Mouse (Mus musculus): ENCODE data around the gene Rnf181. TPM values are rescaled to one million over a fixed set of nuclear protein-coding genes. Genes with fewer than 3 reads are reported as not detected.

Rnf181 gene
- 106 and 109 TPM in 2 replicates for polyA plus RNA-seq (2014; fragmentation: Nextera tagmentation; extraction: Ambion mirVana)

DNA sequence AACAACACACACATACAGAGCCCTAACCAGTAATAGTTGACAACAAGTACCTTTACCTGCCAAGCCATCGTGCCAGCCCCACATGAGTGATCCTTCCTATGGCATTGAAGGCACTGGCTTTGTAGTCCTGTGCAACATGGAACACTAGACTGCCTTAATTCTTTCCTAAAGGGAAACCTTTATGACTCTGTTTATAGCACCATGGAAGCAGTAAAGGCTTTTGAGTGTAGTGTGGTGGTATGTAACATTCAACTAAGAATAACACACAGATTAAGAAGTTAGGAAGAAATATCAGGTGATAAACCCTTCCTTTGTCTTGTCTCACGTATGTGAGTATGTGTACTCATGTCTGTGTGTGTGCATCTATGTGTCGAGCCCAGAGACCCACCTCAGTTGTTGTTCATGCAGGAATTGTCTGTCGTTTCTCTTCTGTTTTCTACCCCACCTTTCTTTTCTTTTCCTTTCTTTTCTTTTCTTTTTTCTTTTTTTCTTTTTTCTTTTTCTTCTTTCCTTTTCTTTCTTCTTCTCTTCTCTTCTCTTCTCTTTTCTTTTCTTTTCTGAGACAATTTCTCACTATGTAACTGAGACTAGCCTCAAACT is at the start of gene Rnf181:
Gene Rnf181, minus strand, starts transcription at position 113 of the 600 bp plus-strand sequence.
- Histone ChIP-seq H3K4me2 (replicated peaks; ENCODE audit: low read depth, low read length) (no peak within 1 kb of the TSS), H3K4me1 (ENCODE audit: control insufficient read depth, insufficient read depth, low read length) (peaks cover 9% of the 10 kb centered on the region; the same call in 1 of the 2 replicates), H3K36me3 (ENCODE audit: control insufficient read depth, insufficient read depth, low read length) (no peaks in the 10 kb centered on the region), H3K9me3 (ENCODE audit: control insufficient read depth, low read depth, low read length) (no peaks in the 10 kb centered on the region), H3K27ac (ENCODE audit: low read length) (no peak within 1 kb of the TSS), H3K9ac (replicated peaks; ENCODE audit: low read depth, low read length) (no peak within 1 kb of the TSS), H3K27me3 (ENCODE audit: control insufficient read depth, insufficient read depth, low read length) (no peaks in the 10 kb centered on the region), H3K4me3 (ENCODE audit: low read depth, low read length) (no peak within 1 kb of the TSS)
- WGBS: 77% methylated on average over 4 of the region's 4 CpGs
- ATAC-seq (ENCODE audit: insufficient number of reproducible peaks, insufficient read depth, low FRiP score, low read depth): no peak

DNA sequence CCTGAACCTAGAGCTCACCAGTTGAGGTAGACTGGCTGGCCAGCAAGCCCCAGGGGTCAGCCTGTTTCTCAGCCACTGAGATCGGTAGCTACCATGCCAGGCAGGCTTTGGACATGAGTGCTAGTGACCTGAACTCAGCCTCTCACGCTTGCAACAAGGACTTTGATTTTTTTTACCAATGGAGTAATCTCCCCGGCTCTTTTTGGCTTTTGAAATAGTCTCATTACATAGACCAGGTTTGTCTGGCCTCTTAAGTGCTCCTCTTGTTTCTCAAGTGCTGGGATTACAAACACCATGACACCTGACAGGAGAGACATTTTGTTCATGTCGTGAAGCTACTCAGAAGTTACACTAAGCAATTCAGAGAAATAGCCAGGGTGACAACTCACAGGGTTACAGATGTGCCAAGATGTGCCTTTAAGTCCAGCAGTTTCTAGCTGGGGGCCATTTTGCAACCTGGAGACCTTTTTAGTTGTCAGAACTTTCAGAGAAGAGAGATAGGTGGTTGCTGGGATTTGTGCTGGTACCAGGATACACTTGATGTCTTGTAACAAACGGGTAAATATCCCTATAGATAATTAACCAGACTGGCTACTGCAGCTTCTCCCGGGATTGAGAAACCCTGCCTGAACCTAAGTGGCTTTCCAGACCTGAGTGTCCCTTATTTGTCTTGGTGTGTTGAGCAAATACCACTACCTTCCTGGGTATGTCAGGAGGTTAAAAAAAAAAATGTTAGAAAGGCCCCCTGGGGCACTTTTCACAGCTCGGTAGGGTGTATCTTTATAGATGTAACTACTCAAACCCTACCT is 49.4 kb upstream of the Rnf181 start:
- ATAC-seq (ENCODE audit: insufficient number of reproducible peaks, insufficient read depth, low FRiP score, low read depth): no peak
- Histone ChIP-seq H3K27me3 (ENCODE audit: control insufficient read depth, insufficient read depth, low read length) (no peaks in the 10 kb centered on the region), H3K4me2 (replicated peaks; ENCODE audit: low read depth, low read length) (no peak overlapping the region), H3K36me3 (ENCODE audit: control insufficient read depth, insufficient read depth, low read length) (peaks cover 21% of the 10 kb centered on the region), H3K9me3 (ENCODE audit: control insufficient read depth, low read depth, low read length) (no peaks in the 10 kb centered on the region), H3K27ac (ENCODE audit: low read length) (no peak overlapping the region), H3K4me3 (ENCODE audit: low read depth, low read length) (no peak overlapping the region), H3K9ac (replicated peaks; ENCODE audit: low read depth, low read length) (no peak overlapping the region), H3K4me1 (ENCODE audit: control insufficient read depth, insufficient read depth, low read length) (peaks cover 6% of the 10 kb centered on the region; the same call in 1 of the 2 replicates)
- 67% methylated on average over 7 of the region's 7 CpGs for WGBS

DNA sequence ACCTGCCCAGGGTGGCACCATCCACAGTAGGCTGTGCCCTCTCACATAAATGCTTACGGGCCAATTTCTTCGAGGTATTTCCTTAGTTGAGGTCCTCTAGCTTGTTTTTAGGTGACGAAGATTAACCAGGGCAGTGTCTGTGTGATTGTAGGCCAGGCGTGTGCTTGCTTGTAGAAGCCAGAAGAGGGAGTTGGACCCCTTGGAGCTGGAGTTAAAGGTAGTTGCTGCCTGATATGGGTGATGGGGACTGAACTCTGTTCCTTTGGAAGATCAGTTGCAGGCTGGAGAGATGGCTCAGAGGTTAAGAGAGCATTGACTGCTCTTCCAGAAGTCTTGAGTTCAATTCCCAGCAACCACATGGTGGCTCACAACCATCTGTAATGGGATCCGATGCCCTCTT is 48.4 kb upstream of the Rnf181 start:
- Histone ChIP-seq H3K9ac (replicated peaks; ENCODE audit: low read depth, low read length) (peak overlapping the region; percentile 89; the same call in 1 of the 2 replicates), H3K4me3 (ENCODE audit: low read depth, low read length) (peak overlapping the region; percentile 87), H3K4me1 (ENCODE audit: control insufficient read depth, insufficient read depth, low read length) (peaks cover 6% of the 10 kb centered on the region; the same call in 1 of the 2 replicates), H3K4me2 (replicated peaks; ENCODE audit: low read depth, low read length) (peak overlapping the region; percentile 81), H3K27ac (ENCODE audit: low read length) (no peak overlapping the region), H3K27me3 (ENCODE audit: control insufficient read depth, insufficient read depth, low read length) (no peaks in the 10 kb centered on the region), H3K36me3 (ENCODE audit: control insufficient read depth, insufficient read depth, low read length) (peaks cover 15% of the 10 kb centered on the region), H3K9me3 (ENCODE audit: control insufficient read depth, low read depth, low read length) (no peaks in the 10 kb centered on the region)
- no peak for ATAC-seq (ENCODE audit: insufficient number of reproducible peaks, insufficient read depth, low FRiP score, low read depth)
- 79% methylated on average over 5 of the region's 5 CpGs for WGBS

DNA sequence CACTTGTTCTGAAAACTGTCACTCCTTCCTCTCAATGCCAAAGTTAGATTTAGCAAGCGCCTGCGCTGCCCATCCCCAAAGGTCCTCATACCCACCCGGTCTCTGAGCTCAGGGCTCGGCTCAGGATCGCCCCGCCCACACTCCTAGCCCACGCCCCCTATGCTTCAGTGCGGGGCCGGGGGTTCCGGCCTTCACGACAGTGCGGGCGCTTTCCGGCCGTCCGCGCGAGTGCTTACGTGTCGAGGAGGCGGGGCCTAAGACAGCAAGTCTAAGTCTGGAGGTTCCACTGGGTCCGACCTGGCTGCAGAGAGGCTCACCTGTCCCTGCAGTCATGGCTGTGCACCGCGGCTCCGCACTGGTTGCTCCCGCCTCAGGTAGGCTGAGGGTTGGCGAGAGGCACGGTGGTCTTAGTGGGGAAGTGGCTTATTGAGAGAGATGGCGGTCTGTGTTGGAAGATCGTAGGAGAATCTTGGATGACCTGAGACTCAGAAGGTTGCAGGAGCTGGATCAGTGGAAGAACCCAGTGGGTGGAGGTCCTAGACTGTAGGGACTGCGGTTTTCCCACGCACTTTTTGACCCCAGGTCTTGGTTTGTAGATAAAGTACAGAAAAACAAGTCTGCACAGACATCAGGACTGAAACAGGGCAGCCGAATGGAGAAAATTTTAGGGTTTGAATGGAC is 47.5 kb upstream of the Rnf181 start, which contains the start of gene Ggcx:
Gene Ggcx, plus strand, starts transcription at position 233 of the 681 bp plus-strand sequence.
- H3K4me1 ChIP-seq (ENCODE audit: control insufficient read depth, insufficient read depth, low read length): peaks cover 6% of the 10 kb centered on the region; the same call in 1 of the 2 replicates
- peak within 1 kb of the TSS; percentile 87 for H3K4me3 ChIP-seq (ENCODE audit: low read depth, low read length)
- H3K27ac ChIP-seq (ENCODE audit: low read length): peak within 1 kb of the TSS; percentile 61; the same call in 1 of the 2 replicates
- H3K4me2 ChIP-seq (replicated peaks; ENCODE audit: low read depth, low read length): peak within 1 kb of the TSS; percentile 81
- H3K27me3 ChIP-seq (ENCODE audit: control insufficient read depth, insufficient read depth, low read length): no peaks in the 10 kb centered on the region
- peaks cover 15% of the 10 kb centered on the region for H3K36me3 ChIP-seq (ENCODE audit: control insufficient read depth, insufficient read depth, low read length)
- H3K9ac ChIP-seq (replicated peaks; ENCODE audit: low read depth, low read length): peak within 1 kb of the TSS; percentile 89
- WGBS: 1% methylated on average over 33 of the region's 33 CpGs
- peak; percentile 95 for ATAC-seq (ENCODE audit: insufficient number of reproducible peaks, insufficient read depth, low FRiP score, low read depth)
- no peaks in the 10 kb centered on the region for H3K9me3 ChIP-seq (ENCODE audit: control insufficient read depth, low read depth, low read length)

DNA sequence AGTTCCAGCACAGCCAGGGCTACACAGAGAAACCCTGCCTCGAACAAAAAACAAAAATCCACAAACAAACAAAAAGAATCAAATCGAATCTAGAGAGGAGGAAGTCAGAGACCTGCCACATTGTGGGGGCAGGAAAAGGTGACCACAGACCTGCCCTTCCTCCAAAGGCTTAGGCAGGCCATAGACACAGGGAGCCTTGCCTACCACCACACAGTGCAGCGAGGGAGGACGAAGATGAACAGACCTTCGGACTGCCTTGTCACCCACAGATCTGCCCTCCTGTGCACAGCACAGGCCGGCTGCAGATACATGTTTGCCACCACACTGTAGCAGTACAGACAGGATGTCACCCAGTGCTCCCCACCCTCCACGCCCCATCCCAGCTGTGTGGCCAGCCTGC is 43.8 kb upstream of the Rnf181 start:
- H3K36me3 ChIP-seq (ENCODE audit: control insufficient read depth, insufficient read depth, low read length): no peaks in the 10 kb centered on the region
- no peaks in the 10 kb centered on the region for H3K27me3 ChIP-seq (ENCODE audit: control insufficient read depth, insufficient read depth, low read length)
- no peak overlapping the region for H3K9ac ChIP-seq (replicated peaks; ENCODE audit: low read depth, low read length)
- H3K4me2 ChIP-seq (replicated peaks; ENCODE audit: low read depth, low read length): no peak overlapping the region
- no peak for ATAC-seq (ENCODE audit: insufficient number of reproducible peaks, insufficient read depth, low FRiP score, low read depth)
- H3K4me3 ChIP-seq (ENCODE audit: low read depth, low read length): no peak overlapping the region
- H3K4me1 ChIP-seq (ENCODE audit: control insufficient read depth, insufficient read depth, low read length): peaks cover 6% of the 10 kb centered on the region; the same call in 1 of the 2 replicates
- no peaks in the 10 kb centered on the region for H3K9me3 ChIP-seq (ENCODE audit: control insufficient read depth, low read depth, low read length)
- WGBS: 81% methylated on average over 7 of the region's 7 CpGs
- no peak overlapping the region for H3K27ac ChIP-seq (ENCODE audit: low read length)

DNA sequence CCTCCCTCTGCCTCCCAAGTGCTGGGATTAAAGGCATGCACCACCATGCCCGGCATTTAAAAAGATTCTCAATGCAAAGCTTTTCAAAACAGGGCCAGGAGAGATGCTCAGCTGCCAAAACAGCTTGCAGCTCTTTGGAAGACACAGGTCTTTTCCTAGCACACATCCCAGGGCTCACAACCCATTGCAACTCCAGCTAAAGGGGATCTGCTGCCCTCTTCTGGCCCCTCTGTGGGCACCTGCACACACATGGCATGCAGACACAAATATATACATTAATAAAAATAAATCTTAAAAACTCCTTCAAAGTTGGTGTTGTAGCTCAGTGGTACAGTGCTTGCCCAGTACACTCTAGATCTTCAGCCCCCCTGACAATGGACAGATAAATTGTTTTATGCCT is 43.2 kb upstream of the Rnf181 start:
- no peak overlapping the region for H3K9ac ChIP-seq (replicated peaks; ENCODE audit: low read depth, low read length)
- H3K27ac ChIP-seq (ENCODE audit: low read length): no peak overlapping the region
- H3K4me2 ChIP-seq (replicated peaks; ENCODE audit: low read depth, low read length): no peak overlapping the region
- no peak overlapping the region for H3K4me3 ChIP-seq (ENCODE audit: low read depth, low read length)
- H3K27me3 ChIP-seq (ENCODE audit: control insufficient read depth, insufficient read depth, low read length): no peaks in the 10 kb centered on the region
- H3K36me3 ChIP-seq (ENCODE audit: control insufficient read depth, insufficient read depth, low read length): no peaks in the 10 kb centered on the region
- ATAC-seq (ENCODE audit: insufficient number of reproducible peaks, insufficient read depth, low FRiP score, low read depth): no peak
- H3K9me3 ChIP-seq (ENCODE audit: control insufficient read depth, low read depth, low read length): no peaks in the 10 kb centered on the region
- 21% methylated on average over 1 of the region's 1 CpGs for WGBS
- peaks cover 2% of the 10 kb centered on the region; the same call in 1 of the 2 replicates for H3K4me1 ChIP-seq (ENCODE audit: control insufficient read depth, insufficient read depth, low read length)

DNA sequence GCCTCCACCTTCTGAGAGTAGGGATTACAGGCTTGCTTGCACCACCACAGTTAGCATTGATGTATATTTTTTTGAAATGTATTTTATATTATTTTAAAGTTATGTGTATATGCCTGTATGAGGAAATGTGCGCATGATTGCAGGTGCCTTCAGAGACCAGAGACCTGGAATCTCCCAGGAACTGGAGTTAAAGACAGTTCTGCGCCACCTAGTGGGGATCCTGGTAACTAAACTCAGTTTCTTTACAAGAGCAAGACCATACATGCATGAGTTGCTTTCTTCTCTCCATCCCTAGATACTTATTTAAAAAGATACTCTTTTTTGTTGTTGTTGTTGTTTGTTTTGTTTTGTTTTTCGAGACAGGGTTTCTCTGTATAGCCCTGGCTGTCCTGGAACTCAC is 42.8 kb upstream of the Rnf181 start:
- Histone ChIP-seq H3K4me3 (ENCODE audit: low read depth, low read length) (no peak overlapping the region), H3K9me3 (ENCODE audit: control insufficient read depth, low read depth, low read length) (no peaks in the 10 kb centered on the region), H3K9ac (replicated peaks; ENCODE audit: low read depth, low read length) (no peak overlapping the region), H3K27ac (ENCODE audit: low read length) (no peak overlapping the region), H3K36me3 (ENCODE audit: control insufficient read depth, insufficient read depth, low read length) (no peaks in the 10 kb centered on the region), H3K27me3 (ENCODE audit: control insufficient read depth, insufficient read depth, low read length) (no peaks in the 10 kb centered on the region), H3K4me2 (replicated peaks; ENCODE audit: low read depth, low read length) (no peak overlapping the region), H3K4me1 (ENCODE audit: control insufficient read depth, insufficient read depth, low read length) (no peaks in the 10 kb centered on the region)
- WGBS: 11% methylated on average over 3 of the region's 3 CpGs
- no peak for ATAC-seq (ENCODE audit: insufficient number of reproducible peaks, insufficient read depth, low FRiP score, low read depth)

DNA sequence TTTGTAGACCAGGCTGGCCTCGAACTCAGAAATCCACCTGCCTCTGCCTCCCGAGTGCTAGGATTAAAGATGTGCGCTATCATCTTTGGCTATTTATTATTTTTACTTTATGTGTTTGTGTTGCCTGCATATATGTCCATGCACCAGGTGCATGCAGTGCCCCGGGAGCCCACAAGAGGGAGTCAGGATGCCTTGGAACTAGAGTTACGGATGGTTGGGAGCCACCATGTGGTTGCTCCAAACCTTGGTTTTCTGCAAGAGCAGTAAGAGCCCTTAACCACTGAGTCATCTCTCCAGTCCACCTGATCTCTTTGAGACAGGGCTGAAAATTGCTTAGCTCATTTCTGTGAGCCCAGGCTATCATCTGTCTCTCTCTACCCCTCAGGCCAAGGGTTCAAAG is 40.4 kb upstream of the Rnf181 start:
- Histone ChIP-seq H3K9ac (replicated peaks; ENCODE audit: low read depth, low read length) (no peak overlapping the region), H3K4me2 (replicated peaks; ENCODE audit: low read depth, low read length) (no peak overlapping the region), H3K9me3 (ENCODE audit: control insufficient read depth, low read depth, low read length) (no peaks in the 10 kb centered on the region), H3K27ac (ENCODE audit: low read length) (no peak overlapping the region), H3K4me1 (ENCODE audit: control insufficient read depth, insufficient read depth, low read length) (no peaks in the 10 kb centered on the region), H3K4me3 (ENCODE audit: low read depth, low read length) (no peak overlapping the region), H3K36me3 (ENCODE audit: control insufficient read depth, insufficient read depth, low read length) (no peaks in the 10 kb centered on the region), H3K27me3 (ENCODE audit: control insufficient read depth, insufficient read depth, low read length) (no peaks in the 10 kb centered on the region)
- peak; percentile 67 for ATAC-seq (ENCODE audit: insufficient number of reproducible peaks, insufficient read depth, low FRiP score, low read depth)
- 4% methylated on average over 5 of the region's 5 CpGs for WGBS
